Mouse (Mus musculus): ENCODE measurements around the gene Copz2. TPM values are rescaled to one million over a fixed set of nuclear protein-coding genes. Genes with fewer than 3 reads are reported as not detected.
"Not testable (repeated sequence)": the region's sequence is repeated elsewhere in the genome, so short reads cannot be mapped to it uniquely, and the experiment has no call there.

The Copz2 gene
- polyA plus RNA-seq, 1 experiment = 120 TPM

DNA sequence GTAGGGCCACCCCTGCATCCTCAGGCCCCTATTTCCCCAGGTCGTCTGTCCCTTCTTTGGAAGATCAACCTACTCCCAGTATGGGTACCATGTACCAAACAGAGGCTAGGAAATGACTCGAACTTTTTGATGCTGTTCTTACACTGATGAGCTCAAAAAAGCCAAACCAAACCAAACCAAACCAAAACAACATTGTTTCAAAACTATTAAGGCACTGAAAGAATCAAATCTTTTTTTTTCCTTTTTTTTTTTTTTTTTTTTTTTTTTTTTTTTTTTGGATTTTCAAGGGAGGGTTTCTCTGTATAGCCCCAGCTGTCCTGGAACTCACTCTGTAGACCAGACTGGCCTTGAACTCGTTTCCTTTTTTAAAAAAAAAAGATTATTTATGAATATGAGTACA is 6.0 kb upstream of the Copz2 start:
- Histone ChIP-seq H3K4me3 (no peak overlapping the region), H3K4me2 (ENCODE audit: low read depth) (no peak overlapping the region), H3K79me2 (ENCODE audit: control insufficient read depth, insufficient read depth) (no peaks in the 10 kb centered on the region), H3K27me3 (ENCODE audit: control insufficient read depth, insufficient read depth, insufficient read length) (no peaks in the 10 kb centered on the region), H3K36me3 (ENCODE audit: control insufficient read depth, insufficient read depth) (no peaks in the 10 kb centered on the region), H3ac (ENCODE audit: control insufficient read depth, insufficient read length) (no peak overlapping the region)
- TF ChIP-seq USF1 (IDR thresholded peaks at IDR 0.05; ENCODE audit: low read depth) (no peak), TCF12 (IDR thresholded peaks at IDR 0.05; ENCODE audit: insufficient read depth, poor library complexity, severe bottlenecking) (no peak), E2F4 (IDR thresholded peaks at IDR 0.05; ENCODE audit: insufficient read depth) (no peak), MYOD1 (IDR thresholded peaks at IDR 0.05; ENCODE audit: control insufficient read depth in 1 of 3, insufficient read length in 2 of 3, low read depth in 2 of 3) (no peak), MYOG (IDR thresholded peaks at IDR 0.05; ENCODE audit: control insufficient read depth in 1 of 3, insufficient read depth in 1 of 3, insufficient read length in 2 of 3, low read depth in 2 of 3) (no peak), TCF3 (IDR thresholded peaks at IDR 0.05; ENCODE audit: insufficient read length, low read depth) (no peak), POLR2A (IDR thresholded peaks at IDR 0.05; ENCODE audit: insufficient read length, low read depth) (no peak), MAX (IDR thresholded peaks at IDR 0.05; ENCODE audit: low read depth) (no peak), REST (IDR thresholded peaks at IDR 0.05; ENCODE audit: insufficient read depth, insufficient read length) (no peak), CEBPB (IDR thresholded peaks at IDR 0.05; ENCODE audit: insufficient read depth, poor library complexity, severe bottlenecking) (no peak), POLR2AphosphoS2 (IDR thresholded peaks at IDR 0.05; ENCODE audit: insufficient read length, low read depth) (no peak), SRF (IDR thresholded peaks at IDR 0.05; ENCODE audit: control insufficient read depth, insufficient read length, low read depth) (no peak)

GRCm38 (mm10) chr11:96847240-96847639 is 2.4 kb upstream of the Copz2 start:
- Histone ChIP-seq H3K4me3 (no peak overlapping the region), H3K27me3 (ENCODE audit: control insufficient read depth, insufficient read depth, insufficient read length) (no peaks in the 10 kb centered on the region), H3K79me2 (ENCODE audit: control insufficient read depth, insufficient read depth) (no peaks in the 10 kb centered on the region), H3ac (ENCODE audit: control insufficient read depth, insufficient read length) (no peak overlapping the region), H3K36me3 (ENCODE audit: control insufficient read depth, insufficient read depth) (no peaks in the 10 kb centered on the region), H3K4me2 (ENCODE audit: low read depth) (no peak overlapping the region)
- TF ChIP-seq SRF (IDR thresholded peaks at IDR 0.05; ENCODE audit: control insufficient read depth, insufficient read length, low read depth) = no peak
- TF ChIP-seq MYOG (IDR thresholded peaks at IDR 0.05; ENCODE audit: control insufficient read depth in 1 of 3, insufficient read depth in 1 of 3, insufficient read length in 2 of 3, low read depth in 2 of 3) = no peak
- no peak for TF ChIP-seq POLR2AphosphoS2 (IDR thresholded peaks at IDR 0.05; ENCODE audit: insufficient read length, low read depth)
- no peak for TF ChIP-seq CEBPB (IDR thresholded peaks at IDR 0.05; ENCODE audit: insufficient read depth, poor library complexity, severe bottlenecking)
- TF ChIP-seq TCF12 (IDR thresholded peaks at IDR 0.05; ENCODE audit: insufficient read depth, poor library complexity, severe bottlenecking) = no peak
- TF ChIP-seq REST (IDR thresholded peaks at IDR 0.05; ENCODE audit: insufficient read depth, insufficient read length) = no peak
- TF ChIP-seq USF1 (IDR thresholded peaks at IDR 0.05; ENCODE audit: low read depth) = no peak
- TF ChIP-seq POLR2A (IDR thresholded peaks at IDR 0.05; ENCODE audit: insufficient read length, low read depth) = no peak
- TF ChIP-seq MYOD1 (IDR thresholded peaks at IDR 0.05; ENCODE audit: control insufficient read depth in 1 of 3, insufficient read length in 2 of 3, low read depth in 2 of 3) = no peak
- TF ChIP-seq TCF3 (IDR thresholded peaks at IDR 0.05; ENCODE audit: insufficient read length, low read depth) = no peak
- no peak for TF ChIP-seq MAX (IDR thresholded peaks at IDR 0.05; ENCODE audit: low read depth)
- no peak for TF ChIP-seq E2F4 (IDR thresholded peaks at IDR 0.05; ENCODE audit: insufficient read depth)

DNA sequence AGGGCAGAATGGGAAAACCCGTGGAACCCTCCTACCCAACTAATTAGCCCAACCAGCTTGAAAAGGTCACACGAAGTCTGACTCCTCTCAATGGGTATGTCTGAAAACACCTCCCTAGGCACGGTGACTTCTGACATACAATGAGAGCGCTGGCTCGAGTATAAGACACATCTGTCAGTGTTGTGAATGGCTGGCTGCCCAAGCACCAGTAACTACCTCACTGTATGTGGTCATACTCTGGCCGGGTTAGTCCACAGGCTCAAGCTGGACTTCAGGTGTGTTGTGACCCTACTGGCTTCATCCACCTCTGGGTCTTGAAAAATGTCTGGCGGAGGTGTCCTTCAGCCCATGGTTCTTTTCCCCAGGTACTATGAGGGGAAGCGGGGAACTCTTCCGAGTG is 976 bp upstream of the Copz2 start:
- no peak overlapping the region for H3ac ChIP-seq (ENCODE audit: control insufficient read depth, insufficient read length)
- H3K36me3 ChIP-seq (ENCODE audit: control insufficient read depth, insufficient read depth) = no peaks in the 10 kb centered on the region
- no peaks in the 10 kb centered on the region for H3K27me3 ChIP-seq (ENCODE audit: control insufficient read depth, insufficient read depth, insufficient read length)
- TF ChIP-seq USF1 (IDR thresholded peaks at IDR 0.05; ENCODE audit: low read depth) (no peak), MAX (IDR thresholded peaks at IDR 0.05; ENCODE audit: low read depth) (no peak), TCF12 (IDR thresholded peaks at IDR 0.05; ENCODE audit: insufficient read depth, poor library complexity, severe bottlenecking) (no peak), E2F4 (IDR thresholded peaks at IDR 0.05; ENCODE audit: insufficient read depth) (no peak), CEBPB (IDR thresholded peaks at IDR 0.05; ENCODE audit: insufficient read depth, poor library complexity, severe bottlenecking) (no peak), POLR2A (IDR thresholded peaks at IDR 0.05; ENCODE audit: insufficient read length, low read depth) (no peak), REST (IDR thresholded peaks at IDR 0.05; ENCODE audit: insufficient read depth, insufficient read length) (no peak), SRF (IDR thresholded peaks at IDR 0.05; ENCODE audit: control insufficient read depth, insufficient read length, low read depth) (no peak), TCF3 (IDR thresholded peaks at IDR 0.05; ENCODE audit: insufficient read length, low read depth) (no peak), MYOD1 (IDR thresholded peaks at IDR 0.05; ENCODE audit: control insufficient read depth in 1 of 3, insufficient read length in 2 of 3, low read depth in 2 of 3) (no peak), MYOG (IDR thresholded peaks at IDR 0.05; ENCODE audit: control insufficient read depth in 1 of 3, insufficient read depth in 1 of 3, insufficient read length in 2 of 3, low read depth in 2 of 3) (no peak), POLR2AphosphoS2 (IDR thresholded peaks at IDR 0.05; ENCODE audit: insufficient read length, low read depth) (no peak)
- no peaks in the 10 kb centered on the region for H3K79me2 ChIP-seq (ENCODE audit: control insufficient read depth, insufficient read depth)
- H3K4me3 ChIP-seq = peak overlapping the region; percentile 48
- H3K4me2 ChIP-seq (ENCODE audit: low read depth) = no peak overlapping the region

GRCm38 (mm10) chr11:96849145-96849544 is 525 bp upstream of the Copz2 start:
- Histone ChIP-seq H3K4me3 (peak overlapping the region; percentile 48), H3K4me2 (ENCODE audit: low read depth) (peak overlapping the region; percentile 82), H3ac (ENCODE audit: control insufficient read depth, insufficient read length) (peak overlapping the region; percentile 14)
- H3K36me3 ChIP-seq (ENCODE audit: control insufficient read depth, insufficient read depth); H3K27me3 ChIP-seq (ENCODE audit: control insufficient read depth, insufficient read depth, insufficient read length); H3K79me2 ChIP-seq (ENCODE audit: control insufficient read depth, insufficient read depth): not testable (repeated sequence)

- no peak for TF ChIP-seq REST (IDR thresholded peaks at IDR 0.05; ENCODE audit: insufficient read depth, insufficient read length)
- TF ChIP-seq MYOG (IDR thresholded peaks at IDR 0.05; ENCODE audit: control insufficient read depth in 1 of 3, insufficient read depth in 1 of 3, insufficient read length in 2 of 3, low read depth in 2 of 3) = no peak
- no peak for TF ChIP-seq USF1 (IDR thresholded peaks at IDR 0.05; ENCODE audit: low read depth)
- no peak for TF ChIP-seq E2F4 (IDR thresholded peaks at IDR 0.05; ENCODE audit: insufficient read depth)
- no peak for TF ChIP-seq TCF12 (IDR thresholded peaks at IDR 0.05; ENCODE audit: insufficient read depth, poor library complexity, severe bottlenecking)
- TF ChIP-seq MAX (IDR thresholded peaks at IDR 0.05; ENCODE audit: low read depth) = no peak
- no peak for TF ChIP-seq POLR2A (IDR thresholded peaks at IDR 0.05; ENCODE audit: insufficient read length, low read depth)
- no peak for TF ChIP-seq POLR2AphosphoS2 (IDR thresholded peaks at IDR 0.05; ENCODE audit: insufficient read length, low read depth)
- TF ChIP-seq CEBPB (IDR thresholded peaks at IDR 0.05; ENCODE audit: insufficient read depth, poor library complexity, severe bottlenecking) = no peak
- no peak for TF ChIP-seq MYOD1 (IDR thresholded peaks at IDR 0.05; ENCODE audit: control insufficient read depth in 1 of 3, insufficient read length in 2 of 3, low read depth in 2 of 3)
- no peak for TF ChIP-seq SRF (IDR thresholded peaks at IDR 0.05; ENCODE audit: control insufficient read depth, insufficient read length, low read depth)
- H3K36me3 ChIP-seq (ENCODE audit: control insufficient read depth, insufficient read depth) = no peaks in the 10 kb centered on the region
- no peak overlapping the region for H3K4me3 ChIP-seq
- H3K27me3 ChIP-seq (ENCODE audit: control insufficient read depth, insufficient read depth, insufficient read length) = no peaks in the 10 kb centered on the region
- no peaks in the 10 kb centered on the region for H3K79me2 ChIP-seq (ENCODE audit: control insufficient read depth, insufficient read depth)
- H3K4me2 ChIP-seq (ENCODE audit: low read depth) = no peak overlapping the region
- no peak overlapping the region for H3ac ChIP-seq (ENCODE audit: control insufficient read depth, insufficient read length)
Measured at GRCm38 (mm10) chr11:96857446-96857845, 7.8 kb downstream of the Copz2 start.
